Mouse (Mus musculus) right cerebral cortex, postnatal 4 days (tissue): ENCODE measurements around the gene Magea10.

Experiments used
- DNase-seq: peaks from one replicate; pipeline ENCODE4 v3.0.0-alpha.2; 2022

The Magea10 gene

GRCm38 (mm10) chrX:72386758-72387157 lies at the start of gene Magea10:
Gene Magea10 (minus strand): TSS chrX:72386858.
- DNase-seq: no peak

GRCm38 (mm10) chrX:72381972-72382371 lies 4.7 kb downstream of the Magea10 start:
- no peak for DNase-seq
